Mouse (Mus musculus): Measurements from ENCODE around the gene Cldn22. TPM values are rescaled to one million over a fixed set of nuclear protein-coding genes. Genes with fewer than 3 reads are reported as not detected.

Cldn22 gene
- not detected for polyA plus RNA-seq (2017; shearing (Covaris generic))

DNA sequence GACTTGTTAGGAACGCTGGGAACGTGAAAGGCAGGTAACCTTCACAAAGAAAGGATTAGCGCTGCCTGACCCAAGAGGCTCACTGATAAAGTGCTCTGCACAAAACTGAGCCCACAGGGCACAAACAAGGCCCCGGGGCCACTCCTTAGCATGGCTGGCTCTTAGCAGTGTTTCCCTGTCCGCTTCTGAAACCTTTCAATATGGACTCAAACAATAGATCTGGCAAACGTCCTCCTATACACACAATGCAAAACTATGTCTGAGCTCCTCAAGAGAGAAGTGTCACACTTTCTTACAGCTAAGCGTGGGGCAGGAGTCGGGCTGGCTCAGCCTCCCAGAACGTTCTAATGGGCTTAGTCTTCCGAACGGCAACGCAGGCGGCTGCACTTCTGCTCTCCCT lies at the start of gene Cldn22:
Gene Cldn22 (plus strand): TSS at position 301 of the 400 bp plus-strand sequence.

DNA sequence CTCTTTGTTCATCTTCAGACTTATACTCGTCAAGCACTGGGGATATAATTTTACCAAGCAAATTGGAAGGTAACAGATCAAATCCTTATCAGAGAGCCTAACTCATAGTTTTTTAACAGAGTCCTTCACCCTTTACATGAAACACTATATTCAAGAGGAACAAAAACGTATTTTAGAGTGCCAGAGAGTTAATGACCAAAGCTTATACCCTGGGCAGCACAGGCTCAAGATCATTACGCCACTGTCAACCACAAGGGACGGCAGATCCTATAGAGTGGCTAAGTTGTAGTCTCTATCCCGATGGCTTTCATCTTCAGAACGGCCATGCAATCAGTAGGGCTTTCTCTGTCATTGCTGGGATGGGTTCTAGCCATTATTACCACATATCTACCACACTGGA lies 2.4 kb upstream of the Cldn22 start, which contains the start of gene Cldn24:
Gene Cldn24 (plus strand): TSS at position 301 of the 400 bp plus-strand sequence.

Other genes starting within 250 kb of the Cldn22 start
- gene Ing2, start 148.9 kb upstream of the Cldn22 start, polyA plus RNA-seq (2017; shearing (Covaris generic)), result 56.9 TPM
- gene Cdkn2aip, start 110.5 kb upstream of the Cldn22 start, polyA plus RNA-seq (2017; shearing (Covaris generic)), result 89.2 TPM
- not detected for gene Cldn24, start 2.3 kb upstream of the Cldn22 start, polyA plus RNA-seq (2017; shearing (Covaris generic))
- gene Wwc2, start 166.4 kb downstream of the Cldn22 start, polyA plus RNA-seq (2017; shearing (Covaris generic)), result 0.55 TPM

Measured in naive thymus-derived CD4-positive, alpha-beta T cell, adult 5 months (primary cell).